9 mouse cellular contexts compared by ENCODE assay signal in the genomic region with DNA sequence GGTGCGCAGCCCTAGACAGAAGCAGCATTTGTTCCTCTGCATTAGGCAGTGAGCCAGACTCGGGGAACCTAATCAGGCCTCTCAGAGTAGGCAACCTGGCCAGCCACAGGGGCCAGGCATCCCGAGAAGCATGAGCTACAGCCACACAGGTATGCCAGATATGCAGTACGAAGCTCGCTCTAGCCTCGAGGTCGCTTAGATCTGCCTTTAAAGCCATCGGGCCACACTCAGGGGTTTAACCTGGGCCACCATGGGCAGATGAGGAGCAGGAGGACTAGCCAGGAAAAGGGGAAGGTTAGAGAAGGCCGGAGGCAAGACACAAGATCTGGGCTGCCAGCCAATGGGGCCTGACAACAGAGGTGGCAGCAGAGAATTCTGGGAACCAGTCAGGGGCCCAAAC. TPM values are rescaled to one million over a fixed set of nuclear protein-coding genes. Genes with fewer than 3 reads are reported as not detected.
DNase-seq lines count a peak whose midpoint lies in the region; ATAC-seq lines count a peak whose summit lies in the region.
"Had no signal": no experiment of that assay in that cellular context is flagged by ENCODE, and none has a peak within 500 bp of the region (broad histone marks: within the 10 kb centered on the region; RNA-seq: fewer than 3 reads in every experiment).

No protein-coding gene starts in this region.

- intact Hi-C loops in gastrocnemius, postnatal 14 days (cut with DNase I; ENCODE audit: low total_unique reads), result loop anchor here (10.0 kb wide), 2 partner anchors 107 to 217 kb away; no protein-coding TSS in a partner anchor

- H3K27me3 ChIP-seq in hindbrain, embryonic 10.5 days (ENCODE audit: insufficient read depth, poor library complexity, severe bottlenecking), result no peaks in the 10 kb centered on the region
- no peaks in the 10 kb centered on the region for H3K27me3 ChIP-seq in hindbrain, embryonic 16.5 days (replicated peaks; ENCODE audit: control insufficient read depth, insufficient read depth, low read length)
- H3K27me3 ChIP-seq in midbrain, embryonic 14.5 days (ENCODE audit: control insufficient read depth, insufficient read depth, low read length), result no peaks in the 10 kb centered on the region
- H3K27me3 ChIP-seq: neural tube, embryonic 13.5 days had no signal

- peak overlapping the region; percentile 35; the same call in 1 of the 2 replicates for H3K27ac ChIP-seq in hindbrain, embryonic 10.5 days
- H3K27ac ChIP-seq in hindbrain, embryonic 16.5 days (ENCODE audit: low read depth, low read length), result no peak overlapping the region
- H3K27ac ChIP-seq in midbrain, embryonic 14.5 days (replicated peaks; ENCODE audit: low read depth, low read length), result no peak overlapping the region
- H3K27ac ChIP-seq: neural tube, embryonic 13.5 days had no signal

- no peak overlapping the region for H3K9ac ChIP-seq in hindbrain, embryonic 16.5 days (ENCODE audit: low read depth, low read length)
- no peak overlapping the region for H3K9ac ChIP-seq in midbrain, embryonic 14.5 days (replicated peaks; ENCODE audit: low read length)
- H3K9ac ChIP-seq: neural tube, embryonic 13.5 days had no signal

- no peaks in the 10 kb centered on the region for H3K9me3 ChIP-seq in hindbrain, embryonic 10.5 days
- H3K9me3 ChIP-seq in hindbrain, embryonic 16.5 days (ENCODE audit: control insufficient read depth, low read length), result no peaks in the 10 kb centered on the region
- H3K9me3 ChIP-seq in midbrain, embryonic 14.5 days (ENCODE audit: control insufficient read depth, low read length), result no peaks in the 10 kb centered on the region
- H3K9me3 ChIP-seq: neural tube, embryonic 13.5 days had no signal

- no peak for DNase-seq in hindbrain, embryonic 10.5 days (ENCODE audit: low spot score)
- peak; percentile 43 to 51 for DNase-seq in adrenal gland, postnatal 36 days
- DNase-seq in gastrocnemius, postnatal 14 days, result peak; percentile 39
- peak; percentile 53 for DNase-seq in kidney, postnatal 14 days
- DNase-seq in urinary bladder, postnatal 36 days (ENCODE audit: low spot score in 2 of 2), result no peak
- no peak for DNase-seq in left cerebral cortex, adult 11 months (ENCODE audit: low spot score)
- no peak for DNase-seq in midbrain, embryonic 14.5 days

- ATAC-seq in hindbrain, embryonic 16.5 days, result no peak
- no peak for ATAC-seq in midbrain, embryonic 14.5 days (ENCODE audit: low FRiP score, low TSS enrichment)

- H3K4me2 ChIP-seq in hindbrain, embryonic 16.5 days (ENCODE audit: low read length), result no peak overlapping the region
- no peak overlapping the region for H3K4me2 ChIP-seq in midbrain, embryonic 14.5 days (ENCODE audit: low read length)
- H3K4me2 ChIP-seq: neural tube, embryonic 13.5 days had no signal

- no peak overlapping the region for H3K4me3 ChIP-seq in hindbrain, embryonic 10.5 days
- H3K4me3 ChIP-seq in hindbrain, embryonic 16.5 days (ENCODE audit: low read length), result no peak overlapping the region
- H3K4me3 ChIP-seq in midbrain, embryonic 14.5 days (replicated peaks; ENCODE audit: low read depth, low read length), result no peak overlapping the region
- H3K4me3 ChIP-seq: neural tube, embryonic 13.5 days had no signal

- WGBS in hindbrain, embryonic 10.5 days, result 94% methylated on average over 9 of the region's 9 CpGs
- 83% methylated on average over 9 of the region's 9 CpGs for WGBS in hindbrain, embryonic 16.5 days
- WGBS in midbrain, embryonic 14.5 days, result 94% methylated on average over 9 of the region's 9 CpGs

- H3K36me3 ChIP-seq in hindbrain, embryonic 10.5 days, result peaks cover 68% of the 10 kb centered on the region
- no peaks in the 10 kb centered on the region; the same call in 1 of the 2 replicates for H3K36me3 ChIP-seq in hindbrain, embryonic 16.5 days (ENCODE audit: control insufficient read depth, insufficient read depth, low read length)
- H3K36me3 ChIP-seq in midbrain, embryonic 14.5 days (ENCODE audit: control insufficient read depth, insufficient read depth, low read length), result peaks cover 11% of the 10 kb centered on the region; the same call in 1 of the 2 replicates

- H3K4me1 ChIP-seq in hindbrain, embryonic 10.5 days (replicated peaks), result peaks cover 21% of the 10 kb centered on the region; the same call in 1 of the 2 replicates
- H3K4me1 ChIP-seq in hindbrain, embryonic 16.5 days (ENCODE audit: control insufficient read depth, insufficient read depth, low read depth, low read length), result no peaks in the 10 kb centered on the region; the same call in 1 of the 2 replicates
- H3K4me1 ChIP-seq in midbrain, embryonic 14.5 days (ENCODE audit: control insufficient read depth, insufficient read depth, low read length), result no peaks in the 10 kb centered on the region

RNA-seq across cellular contexts. Expression of a gene that starts 22.1 kb away (rescaled TPM):
- polyA plus RNA-seq in hindbrain, embryonic 10.5 days (2016; fragmentation: Nextera tagmentation; extraction: Ambion mirVana), result 153 and 156 TPM in 2 replicates
- polyA plus RNA-seq in hindbrain, embryonic 16.5 days (2015; fragmentation: Nextera tagmentation; extraction: Ambion mirVana), result 118 and 129 TPM in 2 replicates
- 10 to 100 TPM; 87.8 to 98.7 TPM for total RNA-seq in adrenal gland, postnatal 36 days (2021)
- 10 to 100 TPM; 63.1 to 75.1 TPM for total RNA-seq in gastrocnemius, postnatal 14 days (2021)
- 135 and 136 TPM in 2 replicates for polyA plus RNA-seq in midbrain, embryonic 14.5 days (2014; fragmentation: Nextera tagmentation; extraction: Ambion mirVana)

Comparison
In these comparisons a context has a peak if more than half of its experiments do, and no peak if none do; other contexts are left out.
1. DNase-seq: peak in adrenal gland, postnatal 36 days (2 of 2), gastrocnemius, postnatal 14 days (single experiment) and kidney, postnatal 14 days (single experiment); none in hindbrain, embryonic 10.5 days (single experiment), urinary bladder, postnatal 36 days (0 of 2), left cerebral cortex, adult 11 months (single experiment) and midbrain, embryonic 14.5 days (single experiment).